Mouse (Mus musculus): ENCODE results near the gene Ctf2. TPM values are rescaled to one million over a fixed set of nuclear protein-coding genes. Genes with fewer than 3 reads are reported as not detected.
A peak's percentile ranks its signal among the peaks of the same experiment; 100 is the strongest.

The Ctf2 gene
- polyA plus RNA-seq, 1 experiment from 2014 or later, result not detected

- H3K27ac ChIP-seq (replicated peaks), result peak overlapping the region; percentile 91
- H3K4me1 ChIP-seq, result peaks cover 25% of the 10 kb centered on the region
- H3K27me3 ChIP-seq (replicated peaks), result no peaks in the 10 kb centered on the region
- ATAC-seq (ENCODE audit: extremely low read depth, insufficient number of reproducible peaks, low FRiP score, low TSS enrichment), result peak; percentile 78
- H3K4me3 ChIP-seq, result peak overlapping the region; percentile 86
- H3K36me3 ChIP-seq, result peaks cover 23% of the 10 kb centered on the region
- peak overlapping the region; percentile 93 for H3K9ac ChIP-seq
- H3K4me2 ChIP-seq, result peak overlapping the region; percentile 93
- no peaks in the 10 kb centered on the region for H3K9me3 ChIP-seq
- under 1% methylated on average over 19 of the region's 19 CpGs for WGBS
These were observed 13.3 kb upstream of the Ctf2 start for GRCm38 (mm10) chr7:127745251-127745651.

GRCm38 (mm10) chr7:127744366-127745045 lies 12.5 kb upstream of the Ctf2 start, which contains the start of gene Fbxl19:
Fbxl19 (plus strand) TSS chr7:127744543.
- peak within 1 kb of the TSS; percentile 93 for H3K4me2 ChIP-seq
- peaks cover 16% of the 10 kb centered on the region for H3K36me3 ChIP-seq
- H3K4me1 ChIP-seq, result peaks cover 25% of the 10 kb centered on the region
- no peaks in the 10 kb centered on the region for H3K9me3 ChIP-seq
- ATAC-seq (ENCODE audit: extremely low read depth, insufficient number of reproducible peaks, low FRiP score, low TSS enrichment), result no peak
- WGBS, result under 1% methylated on average over 26 of the region's 26 CpGs
- no peaks in the 10 kb centered on the region for H3K27me3 ChIP-seq (replicated peaks)
- peak within 1 kb of the TSS; percentile 86 for H3K4me3 ChIP-seq
- H3K27ac ChIP-seq (replicated peaks), result peak within 1 kb of the TSS; percentile 91
- peak within 1 kb of the TSS; percentile 93 for H3K9ac ChIP-seq

GRCm38 (mm10) chr7:127730170-127730569 lies 1.8 kb downstream of the Ctf2 start:
- Histone ChIP-seq H3K4me1 (no peaks in the 10 kb centered on the region), H3K27ac (replicated peaks) (no peak overlapping the region), H3K4me2 (no peak overlapping the region), H3K9me3 (no peaks in the 10 kb centered on the region), H3K4me3 (no peak overlapping the region), H3K9ac (no peak overlapping the region), H3K27me3 (replicated peaks) (peaks cover 19% of the 10 kb centered on the region), H3K36me3 (no peaks in the 10 kb centered on the region)
- WGBS, result 59% methylated on average over 4 of the region's 4 CpGs
- ATAC-seq (ENCODE audit: extremely low read depth, insufficient number of reproducible peaks, low FRiP score, low TSS enrichment), result no peak

GRCm38 (mm10) chr7:127727898-127728297 lies 4.1 kb downstream of the Ctf2 start:
- Histone ChIP-seq H3K9ac (no peak overlapping the region), H3K4me2 (no peak overlapping the region)
- WGBS, result 80% methylated on average over 7 of the region's 7 CpGs

GRCm38 (mm10) chr7:127725924-127726323 lies 6.0 kb downstream of the Ctf2 start:
- no peak overlapping the region for H3K9ac ChIP-seq
- no peaks in the 10 kb centered on the region for H3K4me1 ChIP-seq
- H3K4me2 ChIP-seq, result no peak overlapping the region
- no peaks in the 10 kb centered on the region for H3K9me3 ChIP-seq
- WGBS, result 46% methylated on average over 6 of the region's 6 CpGs
- no peaks in the 10 kb centered on the region for H3K36me3 ChIP-seq
- ATAC-seq (ENCODE audit: extremely low read depth, insufficient number of reproducible peaks, low FRiP score, low TSS enrichment), result no peak
- H3K27ac ChIP-seq (replicated peaks), result no peak overlapping the region
- no peak overlapping the region for H3K4me3 ChIP-seq
- peaks cover 22% of the 10 kb centered on the region for H3K27me3 ChIP-seq (replicated peaks)

More at GRCm38 (mm10) chr7:127727898-127728297, 4.1 kb downstream of the Ctf2 start:
- no peak overlapping the region for H3K4me3 ChIP-seq
- no peaks in the 10 kb centered on the region for H3K4me1 ChIP-seq
- H3K27ac ChIP-seq (replicated peaks), result no peak overlapping the region
- no peaks in the 10 kb centered on the region for H3K9me3 ChIP-seq
- ATAC-seq (ENCODE audit: extremely low read depth, insufficient number of reproducible peaks, low FRiP score, low TSS enrichment), result no peak
- no peaks in the 10 kb centered on the region for H3K36me3 ChIP-seq
- peaks cover 22% of the 10 kb centered on the region for H3K27me3 ChIP-seq (replicated peaks)

- Histone ChIP-seq H3K9ac (no peak overlapping the region), H3K27ac (replicated peaks) (no peak overlapping the region), H3K36me3 (no peaks in the 10 kb centered on the region), H3K27me3 (replicated peaks) (peaks cover 22% of the 10 kb centered on the region), H3K4me3 (no peak overlapping the region), H3K4me2 (no peak overlapping the region), H3K4me1 (no peaks in the 10 kb centered on the region), H3K9me3 (no peaks in the 10 kb centered on the region)
- 30% methylated on average over 2 of the region's 2 CpGs for WGBS
- ATAC-seq (ENCODE audit: extremely low read depth, insufficient number of reproducible peaks, low FRiP score, low TSS enrichment), result no peak
These were observed 6.5 kb downstream of the Ctf2 start for GRCm38 (mm10) chr7:127725490-127725889.

- H3K9ac ChIP-seq, result no peak overlapping the region
- WGBS, result 74% methylated on average over 6 of the region's 6 CpGs
- H3K36me3 ChIP-seq, result peaks cover 3% of the 10 kb centered on the region; the same call in 1 of the 2 replicates
- peaks cover 35% of the 10 kb centered on the region for H3K27me3 ChIP-seq (replicated peaks)
- peaks cover 7% of the 10 kb centered on the region for H3K4me1 ChIP-seq
- H3K27ac ChIP-seq (replicated peaks), result no peak overlapping the region
- H3K9me3 ChIP-seq, result no peaks in the 10 kb centered on the region
- H3K4me2 ChIP-seq, result no peak overlapping the region
- ATAC-seq (ENCODE audit: extremely low read depth, insufficient number of reproducible peaks, low FRiP score, low TSS enrichment), result no peak
- H3K4me3 ChIP-seq, result no peak overlapping the region
These were observed 12.7 kb downstream of the Ctf2 start for GRCm38 (mm10) chr7:127719258-127719657.

- H3K4me1 ChIP-seq, result peaks cover 10% of the 10 kb centered on the region
- no peaks in the 10 kb centered on the region for H3K9me3 ChIP-seq
- H3K4me3 ChIP-seq, result no peak overlapping the region
- peaks cover 32% of the 10 kb centered on the region for H3K27me3 ChIP-seq (replicated peaks)
- no peak overlapping the region for H3K4me2 ChIP-seq
- H3K36me3 ChIP-seq, result peaks cover 3% of the 10 kb centered on the region; the same call in 1 of the 2 replicates
- no peak overlapping the region for H3K27ac ChIP-seq (replicated peaks)
- H3K9ac ChIP-seq, result no peak overlapping the region
- ATAC-seq (ENCODE audit: extremely low read depth, insufficient number of reproducible peaks, low FRiP score, low TSS enrichment), result no peak
- WGBS, result 82% methylated on average over 6 of the region's 6 CpGs
These were observed 13.6 kb downstream of the Ctf2 start for GRCm38 (mm10) chr7:127718339-127718738.

- no peaks in the 10 kb centered on the region for H3K9me3 ChIP-seq
- peak overlapping the region; percentile 74 for H3K9ac ChIP-seq
- H3K4me2 ChIP-seq, result peak overlapping the region; percentile 69
- no peak overlapping the region for H3K27ac ChIP-seq (replicated peaks)
- H3K4me3 ChIP-seq, result peak overlapping the region; percentile 44
- H3K4me1 ChIP-seq, result peaks cover 22% of the 10 kb centered on the region
- no peak for ATAC-seq (ENCODE audit: extremely low read depth, insufficient number of reproducible peaks, low FRiP score, low TSS enrichment)
- WGBS, result under 1% methylated on average over 41 of the region's 41 CpGs
- H3K27me3 ChIP-seq (replicated peaks), result peaks cover 32% of the 10 kb centered on the region
- peaks cover 3% of the 10 kb centered on the region; the same call in 1 of the 2 replicates for H3K36me3 ChIP-seq
These were observed 15.0 kb downstream of the Ctf2 start for GRCm38 (mm10) chr7:127716992-127717391.

GRCm38 (mm10) chr7:127714816-127715215 lies 17.1 kb downstream of the Ctf2 start:
- Histone ChIP-seq H3K4me3 (no peak overlapping the region), H3K9ac (no peak overlapping the region), H3K4me1 (peaks cover 24% of the 10 kb centered on the region), H3K27me3 (replicated peaks) (peaks cover 32% of the 10 kb centered on the region), H3K36me3 (peaks cover 3% of the 10 kb centered on the region; the same call in 1 of the 2 replicates), H3K27ac (replicated peaks) (no peak overlapping the region), H3K4me2 (no peak overlapping the region), H3K9me3 (no peaks in the 10 kb centered on the region)
- no peak for ATAC-seq (ENCODE audit: extremely low read depth, insufficient number of reproducible peaks, low FRiP score, low TSS enrichment)
- 75% methylated on average over 4 of the region's 4 CpGs for WGBS

- 4% methylated on average over 28 of the region's 28 CpGs for WGBS
- no peak for ATAC-seq (ENCODE audit: extremely low read depth, insufficient number of reproducible peaks, low FRiP score, low TSS enrichment)
- H3K9ac ChIP-seq, result peak within 1 kb of the TSS; percentile 77
- H3K4me2 ChIP-seq, result peak within 1 kb of the TSS; percentile 71
- H3K4me1 ChIP-seq, result peaks cover 33% of the 10 kb centered on the region
- peaks cover 22% of the 10 kb centered on the region for H3K27me3 ChIP-seq (replicated peaks)
- peak within 1 kb of the TSS; percentile 49 for H3K4me3 ChIP-seq
- H3K36me3 ChIP-seq, result 0 out of 2 replicates have a peak, but pooled peaks cover 3% of the 10 kb centered on the region
- H3K9me3 ChIP-seq, result no peaks in the 10 kb centered on the region
- H3K27ac ChIP-seq (replicated peaks), result peak within 1 kb of the TSS; percentile 85
These were observed 19.2 kb downstream of the Ctf2 start, which contains the start of gene Ctf1 for GRCm38 (mm10) chr7:127712461-127713385. Ctf1 (plus strand) TSS chr7:127712736.

All from heart, embryonic 13.5 days (tissue).